Mouse (Mus musculus): ENCODE measurements around the gene Klhl33.

DNA sequence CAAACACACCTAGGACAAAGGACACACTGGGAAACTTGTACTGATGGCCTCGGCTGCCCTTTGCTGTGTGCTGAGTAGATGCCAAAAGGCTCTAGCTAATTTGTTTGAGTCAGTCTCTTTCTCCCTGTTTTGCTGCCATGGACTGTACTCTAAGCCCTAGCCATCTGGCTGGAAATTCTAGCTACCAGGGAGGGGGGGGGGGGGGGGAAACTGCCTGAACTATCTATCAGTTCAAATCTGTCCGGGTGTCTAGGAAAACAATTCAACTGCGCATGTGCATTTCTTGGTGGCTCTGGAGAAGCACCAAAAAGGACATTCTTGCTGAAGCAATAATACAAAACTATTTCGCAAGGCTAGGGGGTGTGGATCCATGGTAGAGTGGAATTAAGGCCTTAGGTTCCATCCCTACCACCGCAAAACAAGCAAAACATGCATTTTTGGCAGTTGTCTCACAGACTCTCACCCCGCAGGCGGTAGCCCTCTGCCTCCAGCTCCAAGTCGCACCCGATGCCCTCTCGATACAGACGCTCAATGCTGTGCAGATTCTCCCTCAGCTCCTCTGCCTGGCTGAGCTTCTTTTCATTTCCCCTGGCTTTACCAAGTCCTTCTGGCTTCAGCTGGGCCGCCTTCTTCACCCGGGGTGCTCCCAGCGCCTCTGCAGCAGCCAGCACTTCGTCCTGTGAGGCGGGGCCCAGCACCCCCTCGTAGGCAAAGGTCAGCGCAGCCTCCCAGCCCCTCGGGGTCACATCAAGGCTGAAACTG is 1.1 kb downstream of the Klhl33 start:
- TF ChIP-seq POLR2A (IDR thresholded peaks at IDR 0.05; ENCODE audit: borderline replicate concordance, control insufficient read depth, low read depth, low read length), result no peak
- TF ChIP-seq CTCF (IDR thresholded peaks at IDR 0.05; ENCODE audit: control insufficient read depth, insufficient read depth, low read length), result no peak
